Mouse (Mus musculus) gastrocnemius, postnatal 25 days (tissue): Measurements from ENCODE around the gene Entpd5. TPM values are rescaled to one million over a fixed set of nuclear protein-coding genes. Genes with fewer than 3 reads are reported as not detected.

Source experiments
- DNase-seq: peaks from one replicate; pipeline ENCODE4 v3.0.0; 2022
- total RNA-seq, 2 experiments: library from RNA; stranded (reverse); gene quantifications; 1 replicate in 1 of 2; 2 replicates in 1 of 2; pipeline ENCODE4 v1.2.3; 2021

Gene Entpd5
- total RNA-seq, 2 experiments from 2014 or later, result 11.3 to 16.7 TPM

- no peak for DNase-seq
Observed at GRCm38 (mm10) chr12:84336963-84337625, 71.7 kb downstream of the Entpd5 start.

GRCm38 (mm10) chr12:84327111-84327512, 81.7 kb downstream of the Entpd5 start:
- DNase-seq, result peak; percentile 12

Other genes starting within 250 kb of the Entpd5 start
- gene Elmsan1, start 190.1 kb downstream of the Entpd5 start, total RNA-seq, result 1 to 10 TPM; 8.0 to 9.9 TPM
- 10 to 100 TPM; 78.4 to 80.6 TPM for gene Ptgr2, start 123.8 kb downstream of the Entpd5 start, total RNA-seq
- gene Zfp410, start 92.2 kb downstream of the Entpd5 start, total RNA-seq, result 10 to 100 TPM; 15.9 to 17.8 TPM
- gene Coq6, start 47.4 kb downstream of the Entpd5 start, total RNA-seq, result 10 to 100 TPM; 25.5 to 28.8 TPM
- gene Fam161b, start 47.2 kb downstream of the Entpd5 start, total RNA-seq, result under 1 TPM; 0.64 to 0.83 TPM
- gene Bbof1, start within 50 bp of the Entpd5 start, total RNA-seq, result 1 to 10 TPM; 1.2 to 1.7 TPM
- gene Rnf113a2, start 8.2 kb upstream of the Entpd5 start, total RNA-seq, result 1 to 10 TPM; 6.1 to 6.4 TPM
- gene Aldh6a1, start 42.0 kb upstream of the Entpd5 start, total RNA-seq, result 10 to 100 TPM; 78.8 to 88.1 TPM
- gene Lin52, start 42.4 kb upstream of the Entpd5 start, total RNA-seq, result 1 to 10 TPM; 7.4 to 8.5 TPM
- gene Vsx2, start 160.7 kb upstream of the Entpd5 start, total RNA-seq, result not detected
- gene Abcd4, start 208.4 kb upstream of the Entpd5 start, total RNA-seq, result 1 to 10 TPM; 4.2 to 5.9 TPM
- not detected for gene Vrtn, start 232.0 kb upstream of the Entpd5 start, total RNA-seq